Mouse (Mus musculus): Measurements from ENCODE around the gene Mylpf. TPM values are rescaled to one million over a fixed set of nuclear protein-coding genes. Genes with fewer than 3 reads are reported as not detected.

Gene Mylpf
- polyA plus RNA-seq, 1 experiment from 2014 or later = 22.8 TPM

DNA sequence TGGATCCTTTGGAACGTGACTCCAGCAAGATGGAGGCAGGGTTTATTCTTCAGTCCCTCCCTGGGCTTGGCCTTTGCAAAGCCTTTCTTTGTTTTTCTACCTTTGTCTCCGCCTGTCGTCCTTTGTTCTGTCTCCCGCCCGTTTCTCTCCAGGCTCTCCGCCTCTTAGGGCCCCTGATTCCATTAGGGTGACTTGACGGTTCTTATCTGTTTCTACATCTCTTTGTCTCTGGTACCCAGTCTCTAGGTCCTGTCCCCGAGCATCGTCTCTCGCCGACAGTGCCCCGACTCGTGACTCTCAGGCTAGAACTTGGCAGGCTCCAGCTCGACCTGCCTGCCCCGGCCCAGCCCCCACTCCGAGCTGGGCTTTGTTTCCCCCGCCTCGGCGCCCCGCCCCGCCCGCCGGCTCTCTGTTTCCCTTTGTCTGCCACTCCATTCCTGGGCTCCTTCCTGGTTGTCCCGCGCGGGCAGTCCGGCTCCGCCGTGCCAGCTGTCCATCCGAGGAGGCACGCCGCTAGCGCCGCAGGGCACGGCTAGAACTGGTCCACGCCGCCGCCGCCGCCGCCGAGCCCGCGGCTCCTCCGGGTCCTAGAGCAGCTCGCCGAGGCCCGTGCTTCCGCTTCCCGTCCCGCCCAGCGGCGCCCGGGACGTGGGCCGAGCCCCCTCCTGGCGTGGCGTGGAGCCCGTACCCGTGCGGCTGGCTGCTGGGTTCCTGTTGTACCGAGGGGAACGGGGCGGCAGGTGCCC, 24.1 kb downstream of the Mylpf start, which contains the start of the genes Zfp553 and Sept1:
TSS of gene Zfp553 (plus strand) at position 440 of the 746 bp plus-strand sequence.
TSS of gene Sept1 (minus strand) at position 509 of the 746 bp plus-strand sequence.
- peak within 1 kb of the TSS; percentile 98 for H3K4me3 ChIP-seq (ENCODE audit: low read depth, low read length)
- no peaks in the 10 kb centered on the region for H3K27me3 ChIP-seq (ENCODE audit: control insufficient read depth, insufficient read depth, low read length)
- H3K9me3 ChIP-seq (replicated peaks; ENCODE audit: control insufficient read depth, low read length) = no peaks in the 10 kb centered on the region
- DNase-seq (ENCODE audit: low spot score) (peak; percentile 92), ATAC-seq (replicated peaks; ENCODE audit: insufficient number of reproducible peaks, low FRiP score, low TSS enrichment, low read depth) (peak; percentile 89)
- peak within 1 kb of the TSS; percentile 95 for H3K27ac ChIP-seq (replicated peaks; ENCODE audit: low read depth, low read length)
- peaks cover 23% of the 10 kb centered on the region for H3K36me3 ChIP-seq (replicated peaks; ENCODE audit: control insufficient read depth, insufficient read depth, low read depth, low read length)
- H3K4me1 ChIP-seq (ENCODE audit: control insufficient read depth, insufficient read depth, low read length) = peaks cover 5% of the 10 kb centered on the region; the same call in 1 of the 2 replicates
- under 1% methylated on average over 64 of the region's 64 CpGs for whole genome bisulfite sequencing
- peak within 1 kb of the TSS; percentile 76 for H3K4me2 ChIP-seq (ENCODE audit: low read depth, low read length)
- H3K9ac ChIP-seq (replicated peaks; ENCODE audit: low read length) = peak within 1 kb of the TSS; percentile 99

DNA sequence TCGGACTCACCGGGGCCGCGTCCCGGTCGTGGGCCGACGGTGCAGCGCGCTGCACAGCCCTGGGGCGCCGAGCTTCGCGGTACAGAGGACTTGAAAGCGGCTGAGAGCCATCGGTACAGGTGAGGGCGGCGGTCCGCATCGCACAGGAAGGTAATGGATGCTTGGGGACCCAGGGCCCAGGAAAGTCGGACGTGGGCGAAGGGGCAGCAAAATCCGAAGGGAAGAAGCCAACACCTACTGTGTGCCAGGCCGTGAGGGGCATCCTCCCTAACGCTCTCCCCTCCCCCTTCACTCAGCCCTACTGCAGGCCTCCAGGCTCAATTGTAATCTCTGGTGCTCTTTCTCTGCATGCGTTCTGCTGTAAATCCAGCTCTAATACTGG, 24.7 kb downstream of the Mylpf start:
- Histone ChIP-seq H3K9ac (replicated peaks; ENCODE audit: low read length) (peak overlapping the region; percentile 99), H3K4me2 (ENCODE audit: low read depth, low read length) (peak overlapping the region; percentile 61), H3K27ac (replicated peaks; ENCODE audit: low read depth, low read length) (peak overlapping the region; percentile 95), H3K27me3 (ENCODE audit: control insufficient read depth, insufficient read depth, low read length) (no peaks in the 10 kb centered on the region), H3K36me3 (replicated peaks; ENCODE audit: control insufficient read depth, insufficient read depth, low read depth, low read length) (peaks cover 25% of the 10 kb centered on the region), H3K4me1 (ENCODE audit: control insufficient read depth, insufficient read depth, low read length) (peaks cover 5% of the 10 kb centered on the region; the same call in 1 of the 2 replicates), H3K4me3 (ENCODE audit: low read depth, low read length) (peak overlapping the region; percentile 98), H3K9me3 (replicated peaks; ENCODE audit: control insufficient read depth, low read length) (no peaks in the 10 kb centered on the region)
- ATAC-seq (replicated peaks; ENCODE audit: insufficient number of reproducible peaks, low FRiP score, low TSS enrichment, low read depth) (peak; percentile 37), DNase-seq (ENCODE audit: low spot score) (peak; percentile 67)
- under 1% methylated on average over 27 of the region's 27 CpGs for WGBS

DNA sequence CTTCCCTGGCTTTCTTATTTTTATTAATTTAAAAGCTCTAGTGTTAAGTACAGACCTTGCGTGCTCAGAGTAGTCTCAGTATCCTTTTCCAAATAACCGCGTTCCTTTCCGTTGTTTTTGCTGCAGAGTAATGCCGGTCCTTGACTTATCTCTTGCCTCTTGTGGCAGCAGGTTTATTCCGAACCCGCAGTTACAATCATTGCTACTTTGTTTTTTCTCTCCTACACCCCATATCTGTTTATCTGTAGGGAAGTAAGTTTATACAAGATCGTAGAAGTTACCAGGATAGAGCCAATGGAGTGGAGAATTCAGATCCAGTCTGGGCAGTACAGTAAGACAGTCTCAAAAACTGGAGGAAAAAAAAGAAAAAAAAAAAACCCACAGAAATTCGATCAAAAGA, 25.1 kb downstream of the Mylpf start:
- 6% methylated on average over 9 of the region's 9 CpGs for WGBS
- peaks cover 25% of the 10 kb centered on the region for H3K36me3 ChIP-seq (replicated peaks; ENCODE audit: control insufficient read depth, insufficient read depth, low read depth, low read length)
- peak overlapping the region; percentile 98 for H3K4me3 ChIP-seq (ENCODE audit: low read depth, low read length)
- H3K27me3 ChIP-seq (ENCODE audit: control insufficient read depth, insufficient read depth, low read length) = no peaks in the 10 kb centered on the region
- H3K9me3 ChIP-seq (replicated peaks; ENCODE audit: control insufficient read depth, low read length) = no peaks in the 10 kb centered on the region
- H3K4me2 ChIP-seq (ENCODE audit: low read depth, low read length) = peak overlapping the region; percentile 61
- H3K4me1 ChIP-seq (ENCODE audit: control insufficient read depth, insufficient read depth, low read length) = peaks cover 5% of the 10 kb centered on the region; the same call in 1 of the 2 replicates
- peak overlapping the region; percentile 99 for H3K9ac ChIP-seq (replicated peaks; ENCODE audit: low read length)
- ATAC-seq (replicated peaks; ENCODE audit: insufficient number of reproducible peaks, low FRiP score, low TSS enrichment, low read depth) = no peak
- DNase-seq (ENCODE audit: low spot score) = no peak
- peak overlapping the region; percentile 95; the same call in 1 of the 2 replicates for H3K27ac ChIP-seq (replicated peaks; ENCODE audit: low read depth, low read length)

DNA sequence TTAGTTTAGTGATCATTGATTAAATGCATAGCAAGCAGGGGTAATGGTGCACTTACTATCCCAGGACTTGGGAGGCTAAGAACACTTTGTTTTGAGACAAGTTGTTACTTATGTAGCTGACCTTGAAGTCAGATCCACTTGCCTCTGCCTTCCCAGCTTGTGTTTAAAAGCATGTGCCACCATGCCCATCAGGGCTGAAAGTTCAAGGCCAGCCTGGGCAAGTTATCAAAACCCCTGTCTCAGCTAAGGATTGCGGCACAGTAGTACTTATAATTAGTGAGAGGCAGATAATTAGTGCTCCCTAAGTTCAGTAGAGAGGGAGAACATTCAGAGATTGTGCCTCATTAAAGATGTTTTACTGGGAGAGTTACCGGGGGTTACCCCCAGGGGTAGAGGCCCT, 26.1 kb downstream of the Mylpf start:
- ATAC-seq (replicated peaks; ENCODE audit: insufficient number of reproducible peaks, low FRiP score, low TSS enrichment, low read depth) (no peak), DNase-seq (ENCODE audit: low spot score) (no peak)
- Histone ChIP-seq H3K27me3 (ENCODE audit: control insufficient read depth, insufficient read depth, low read length) (no peaks in the 10 kb centered on the region), H3K27ac (replicated peaks; ENCODE audit: low read depth, low read length) (no peak overlapping the region), H3K9ac (replicated peaks; ENCODE audit: low read length) (no peak overlapping the region), H3K4me2 (ENCODE audit: low read depth, low read length) (no peak overlapping the region), H3K36me3 (replicated peaks; ENCODE audit: control insufficient read depth, insufficient read depth, low read depth, low read length) (peaks cover 25% of the 10 kb centered on the region), H3K4me1 (ENCODE audit: control insufficient read depth, insufficient read depth, low read length) (peaks cover 5% of the 10 kb centered on the region; the same call in 1 of the 2 replicates), H3K9me3 (replicated peaks; ENCODE audit: control insufficient read depth, low read length) (no peaks in the 10 kb centered on the region), H3K4me3 (ENCODE audit: low read depth, low read length) (no peak overlapping the region)
- WGBS = 98% methylated on average over 2 of the region's 2 CpGs

DNA sequence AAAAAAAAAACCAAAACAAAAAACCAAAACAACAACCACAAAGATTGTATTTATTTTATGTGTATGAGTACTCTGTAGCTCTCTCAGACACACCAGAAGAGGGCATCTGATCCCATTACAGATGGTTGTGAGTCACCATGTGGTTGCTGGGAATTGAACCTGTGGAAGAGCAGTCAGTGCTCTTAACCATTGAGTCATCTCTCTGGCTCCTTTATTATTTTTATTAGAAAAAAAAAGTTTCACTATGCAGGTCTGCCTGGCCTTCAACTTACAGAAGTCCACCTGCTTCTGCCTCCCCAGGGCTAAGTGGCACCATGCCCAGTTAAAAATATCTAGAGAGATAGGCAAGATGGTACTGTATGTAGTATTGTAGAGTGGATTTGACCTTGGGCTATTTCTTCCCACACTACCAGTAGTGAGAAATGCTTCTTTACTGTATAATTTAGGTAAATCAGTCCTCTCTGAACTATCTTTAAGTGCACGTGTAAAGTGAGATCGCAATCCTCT, 34.7 kb downstream of the Mylpf start:
- H3K4me2 ChIP-seq (ENCODE audit: low read depth, low read length) = peak overlapping the region; percentile 87
- H3K27me3 ChIP-seq (ENCODE audit: control insufficient read depth, insufficient read depth, low read length) = no peaks in the 10 kb centered on the region
- 40% methylated on average over 2 of the region's 2 CpGs for WGBS
- ATAC-seq (replicated peaks; ENCODE audit: insufficient number of reproducible peaks, low FRiP score, low TSS enrichment, low read depth) (no peak), DNase-seq (ENCODE audit: low spot score) (no peak)
- H3K4me3 ChIP-seq (ENCODE audit: low read depth, low read length) = peak overlapping the region; percentile 84
- peak overlapping the region; percentile 93 for H3K9ac ChIP-seq (replicated peaks; ENCODE audit: low read length)
- H3K27ac ChIP-seq (replicated peaks; ENCODE audit: low read depth, low read length) = peak overlapping the region; percentile 77; the same call in 1 of the 2 replicates
- H3K36me3 ChIP-seq (replicated peaks; ENCODE audit: control insufficient read depth, insufficient read depth, low read depth, low read length) = no peaks in the 10 kb centered on the region; the same call in none of the 2 replicates
- H3K9me3 ChIP-seq (replicated peaks; ENCODE audit: control insufficient read depth, low read length) = no peaks in the 10 kb centered on the region
- peaks cover 5% of the 10 kb centered on the region; the same call in 1 of the 2 replicates for H3K4me1 ChIP-seq (ENCODE audit: control insufficient read depth, insufficient read depth, low read length)

DNA sequence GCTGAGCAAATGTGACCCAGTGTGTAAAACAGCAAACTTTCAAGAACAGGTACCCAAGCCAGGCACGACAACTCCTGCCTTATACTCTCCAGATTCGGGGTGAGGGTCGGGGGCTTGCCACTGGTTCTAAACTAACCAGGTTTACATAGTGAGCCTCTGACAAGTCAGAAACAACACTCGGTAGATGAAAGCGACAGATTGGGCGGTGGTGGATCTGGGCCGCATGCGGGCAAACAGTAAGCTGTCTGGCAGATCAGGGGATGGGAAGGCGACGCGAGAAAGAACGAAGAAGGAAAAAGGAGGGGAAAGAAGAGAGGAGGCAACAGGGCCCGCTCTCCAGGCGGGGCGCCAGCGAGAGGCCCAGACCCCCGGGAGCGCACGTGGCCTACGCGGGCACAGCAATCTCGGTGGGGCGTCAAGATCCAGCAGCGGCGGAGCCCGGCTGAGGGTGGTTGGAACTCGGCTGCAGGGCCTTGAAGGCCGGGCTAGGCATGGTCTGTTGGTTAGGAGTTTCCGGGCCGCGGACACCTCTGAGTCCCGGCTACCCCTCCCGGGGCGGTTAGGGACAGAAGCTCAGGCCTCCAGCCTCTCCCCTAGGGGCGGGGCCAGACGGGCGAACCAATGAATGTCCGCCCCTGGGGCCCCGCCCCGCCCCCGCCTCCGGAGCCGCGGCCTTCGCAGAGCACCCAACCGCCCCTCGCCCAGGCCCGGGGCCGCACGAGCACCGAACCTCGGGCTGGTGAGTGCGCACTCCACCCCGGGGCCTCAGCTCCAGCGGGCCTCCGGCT, 35.4 kb downstream of the Mylpf start, which contains the start of gene Zfp771:
TSS of gene Zfp771 (plus strand) at position 405 of the 788 bp plus-strand sequence.
- Histone ChIP-seq H3K9me3 (replicated peaks; ENCODE audit: control insufficient read depth, low read length) (no peaks in the 10 kb centered on the region), H3K36me3 (replicated peaks; ENCODE audit: control insufficient read depth, insufficient read depth, low read depth, low read length) (no peaks in the 10 kb centered on the region; the same call in none of the 2 replicates), H3K4me1 (ENCODE audit: control insufficient read depth, insufficient read depth, low read length) (peaks cover 5% of the 10 kb centered on the region; the same call in 1 of the 2 replicates), H3K27ac (replicated peaks; ENCODE audit: low read depth, low read length) (peak within 1 kb of the TSS; percentile 77), H3K4me3 (ENCODE audit: low read depth, low read length) (peak within 1 kb of the TSS; percentile 84), H3K9ac (replicated peaks; ENCODE audit: low read length) (peak within 1 kb of the TSS; percentile 93), H3K4me2 (ENCODE audit: low read depth, low read length) (peak within 1 kb of the TSS; percentile 87), H3K27me3 (ENCODE audit: control insufficient read depth, insufficient read depth, low read length) (no peaks in the 10 kb centered on the region)
- peak; percentile 95 for ATAC-seq (replicated peaks; ENCODE audit: insufficient number of reproducible peaks, low FRiP score, low TSS enrichment, low read depth)
- 1% methylated on average over 53 of the region's 56 CpGs for WGBS
- DNase-seq (ENCODE audit: low spot score) = peak; percentile 97

DNA sequence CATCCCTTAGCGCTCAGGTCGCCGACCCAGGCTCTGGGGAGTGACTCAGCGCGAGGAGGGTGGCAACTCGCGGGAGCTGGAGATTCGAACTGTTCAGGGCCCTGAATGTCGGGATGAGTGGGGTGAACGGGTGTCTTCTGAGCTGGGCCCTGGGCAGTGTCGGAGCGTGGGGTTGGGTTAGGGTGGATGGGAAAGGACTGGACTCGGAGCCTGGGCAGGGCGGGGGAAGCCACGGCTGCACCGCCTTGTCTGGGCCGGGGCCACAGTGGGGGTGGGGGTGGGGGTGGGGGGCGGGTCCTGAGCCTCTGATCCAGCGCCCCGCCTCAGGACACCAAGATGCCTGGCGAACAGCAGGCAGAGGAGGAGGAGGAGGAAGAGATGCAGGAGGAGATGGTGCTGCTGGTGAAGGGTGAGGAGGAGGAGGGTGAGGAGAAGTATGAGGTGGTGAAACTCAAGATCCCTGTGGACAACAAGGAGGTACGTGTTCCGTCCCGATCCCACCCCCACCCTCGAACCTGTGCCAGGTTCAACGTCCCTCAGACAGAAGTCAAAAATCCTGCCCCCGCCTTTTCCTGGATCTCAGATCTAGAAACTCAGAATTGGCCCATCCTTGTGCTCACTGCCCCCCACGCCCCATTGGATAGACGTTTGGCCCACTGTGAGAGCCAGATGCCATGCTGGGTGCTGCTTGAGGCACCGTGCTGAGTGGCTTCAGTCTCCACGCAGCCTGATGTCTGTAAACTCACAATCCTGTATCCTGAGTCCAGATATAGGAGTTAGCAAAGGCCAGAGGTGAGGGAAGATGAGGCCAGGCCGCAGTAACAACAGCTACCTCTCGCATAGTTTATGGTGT, 36.2 kb downstream of the Mylpf start:
- DNase-seq (ENCODE audit: low spot score) = no peak
- Histone ChIP-seq H3K9me3 (replicated peaks; ENCODE audit: control insufficient read depth, low read length) (no peaks in the 10 kb centered on the region), H3K4me3 (ENCODE audit: low read depth, low read length) (peak overlapping the region; percentile 84), H3K27me3 (ENCODE audit: control insufficient read depth, insufficient read depth, low read length) (no peaks in the 10 kb centered on the region), H3K4me1 (ENCODE audit: control insufficient read depth, insufficient read depth, low read length) (peaks cover 5% of the 10 kb centered on the region; the same call in 1 of the 2 replicates), H3K4me2 (ENCODE audit: low read depth, low read length) (peak overlapping the region; percentile 87), H3K36me3 (replicated peaks; ENCODE audit: control insufficient read depth, insufficient read depth, low read depth, low read length) (no peaks in the 10 kb centered on the region; the same call in none of the 2 replicates), H3K27ac (replicated peaks; ENCODE audit: low read depth, low read length) (peak overlapping the region; percentile 77), H3K9ac (replicated peaks; ENCODE audit: low read length) (peak overlapping the region; percentile 93)
- WGBS = 12% methylated on average over 28 of the region's 33 CpGs
- peak; percentile 75 for ATAC-seq (replicated peaks; ENCODE audit: insufficient number of reproducible peaks, low FRiP score, low TSS enrichment, low read depth)
